Comparison of ENCODE assay signal across 21 mouse cellular contexts in the genomic region with DNA sequence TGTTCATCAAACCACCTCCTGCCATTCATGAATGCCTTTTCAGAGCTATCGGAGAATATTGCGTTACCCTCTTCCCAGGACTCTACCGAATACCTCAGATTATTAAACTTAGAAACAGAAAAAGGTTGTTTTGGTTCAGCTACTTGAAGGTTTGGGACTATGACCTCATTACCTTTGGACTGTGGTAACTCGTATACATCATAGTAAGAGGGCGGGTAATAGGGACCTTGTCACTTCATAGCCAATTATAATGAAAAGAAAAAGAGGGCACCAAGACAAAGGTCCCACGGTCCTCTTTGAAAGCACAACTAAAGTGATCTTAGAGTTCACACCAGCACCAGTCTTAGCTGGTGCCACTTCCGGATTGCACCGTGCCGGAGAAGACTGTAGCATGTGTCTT.
"Had no signal": no experiment of that assay in that cellular context is flagged by ENCODE, and none has a peak within 500 bp of the region (broad histone marks: within the 10 kb centered on the region; RNA-seq: fewer than 3 reads in every experiment).

No protein-coding gene starts in this region.

- H3K4me3 ChIP-seq: heart, adult 2 months; heart, embryonic 13.5 days; heart, embryonic 15.5 days; hindbrain, embryonic 13.5 days; hindbrain, embryonic 15.5 days; limb, embryonic 13.5 days; limb, embryonic 15.5 days had no signal

- H3K27me3 ChIP-seq: heart, embryonic 13.5 days; heart, embryonic 15.5 days; hindbrain, embryonic 13.5 days; hindbrain, embryonic 15.5 days; limb, embryonic 13.5 days; limb, embryonic 15.5 days had no signal

- ATAC-seq: forebrain, postnatal 0 days; hindbrain, postnatal 0 days had no signal

- H3K9ac ChIP-seq: forebrain, postnatal 0 days; heart, embryonic 13.5 days; heart, embryonic 15.5 days; hindbrain, embryonic 13.5 days; hindbrain, embryonic 15.5 days; limb, embryonic 13.5 days; limb, embryonic 15.5 days had no signal

- H3K4me2 ChIP-seq: heart, embryonic 11.5 days; heart, embryonic 13.5 days; heart, embryonic 15.5 days; hindbrain, embryonic 13.5 days; hindbrain, embryonic 15.5 days; limb, embryonic 13.5 days; limb, embryonic 15.5 days had no signal

- H3K4me1 ChIP-seq: heart, embryonic 13.5 days; heart, embryonic 15.5 days; hindbrain, embryonic 13.5 days; hindbrain, embryonic 15.5 days; limb, embryonic 13.5 days; limb, embryonic 15.5 days had no signal

- DNase-seq: forebrain, postnatal 0 days; gastrocnemius, postnatal 14 days; gastrocnemius, postnatal 36 days; heart, adult 11 months; heart, adult 2 months; heart, postnatal 14 days; heart, postnatal 36 days; kidney, adult 11 months; kidney, postnatal 10 days; layer of hippocampus, adult 9-11 months; layer of hippocampus, postnatal 36 days; left cerebral cortex, postnatal 4 days; lung, adult 18-20 months had no signal

- H3K27ac ChIP-seq: heart, adult 2 months; heart, embryonic 13.5 days; heart, embryonic 15.5 days; hindbrain, embryonic 13.5 days; hindbrain, embryonic 15.5 days; hindbrain, postnatal 0 days; limb, embryonic 13.5 days; limb, embryonic 15.5 days had no signal

- H3K9me3 ChIP-seq: heart, embryonic 13.5 days; heart, embryonic 15.5 days; hindbrain, embryonic 13.5 days; hindbrain, embryonic 15.5 days; limb, embryonic 15.5 days had no signal
